Mouse (Mus musculus) neutrophil, adult 5-6 weeks (primary cell): Measurements from ENCODE around the gene Slc35a3. TPM values are rescaled to one million over a fixed set of nuclear protein-coding genes. Genes with fewer than 3 reads are reported as not detected.
"Not testable (repeated sequence)": the region's sequence is repeated elsewhere in the genome, so short reads cannot be mapped to it uniquely, and the experiment has no call there.

Experiments used
- ATAC-seq: fragments of 151-379, 151-347 bp; 2 replicates; pipeline ENCODE4 v1.8.0; 2017; ENCODE audit warnings: mild to moderate bottlenecking, moderate TSS enrichment; ENCODE audit not compliant: insufficient number of reproducible peaks, poor library complexity, low FRiP score, severe bottlenecking; ENCODE audit errors: extremely low read depth
- total RNA-seq: library from RNA; stranded (forward); fragments of 200-1000 nt; gene quantifications from 2 replicates; pipeline ENCODE4 v1.2.3, GENCODE M21; 2017

Slc35a3 gene
- total RNA-seq, 1 experiment from 2014 or later, result 40.2 TPM

GRCm38 (mm10) chr3:116702647-116703272, 9.9 kb downstream of the Slc35a3 start:
- no peak for ATAC-seq

- no peak for ATAC-seq
Observed at GRCm38 (mm10) chr3:116701601-116702000, 11.0 kb downstream of the Slc35a3 start.

- ATAC-seq, result no peak
Observed at GRCm38 (mm10) chr3:116698786-116699185, 13.8 kb downstream of the Slc35a3 start.

- ATAC-seq, result no peak
Observed at GRCm38 (mm10) chr3:116695666-116695985, 17.0 kb downstream of the Slc35a3 start.

- ATAC-seq, result no peak
Observed at GRCm38 (mm10) chr3:116694955-116695665, 17.5 kb downstream of the Slc35a3 start.

- ATAC-seq, result no peak
Observed at GRCm38 (mm10) chr3:116694312-116694711, 18.3 kb downstream of the Slc35a3 start.

GRCm38 (mm10) chr3:116681160-116681559, 31.5 kb downstream of the Slc35a3 start, which contains the start of gene Gm43191:
TSS of gene Gm43191 (minus strand) at chr3:116681260.
- no peak for ATAC-seq

GRCm38 (mm10) chr3:116664281-116664680, 48.4 kb downstream of the Slc35a3 start:
- not testable (repeated sequence) for ATAC-seq

- ATAC-seq, result peak; percentile 98
Observed at GRCm38 (mm10) chr3:116662463-116662863, 50.2 kb downstream of the Slc35a3 start, which contains the start of gene Mfsd14a. TSS of gene Mfsd14a (minus strand) at chr3:116662677.

GRCm38 (mm10) chr3:116661870-116662414, 50.7 kb downstream of the Slc35a3 start:
- peak; percentile 46 for ATAC-seq

- ATAC-seq, result no peak
Observed at GRCm38 (mm10) chr3:116661288-116661869, 51.3 kb downstream of the Slc35a3 start.

- ATAC-seq, result no peak
Observed at GRCm38 (mm10) chr3:116659856-116660430, 52.7 kb downstream of the Slc35a3 start.

- no peak for ATAC-seq
Observed at GRCm38 (mm10) chr3:116658928-116659565, 53.6 kb downstream of the Slc35a3 start.

GRCm38 (mm10) chr3:116656184-116656965, 56.3 kb downstream of the Slc35a3 start:
- no peak for ATAC-seq

GRCm38 (mm10) chr3:116654051-116654450, 58.6 kb downstream of the Slc35a3 start:
- ATAC-seq, result not testable (repeated sequence)

GRCm38 (mm10) chr3:116653278-116653945, 59.2 kb downstream of the Slc35a3 start:
- ATAC-seq, result no peak

- ATAC-seq, result no peak
Observed at GRCm38 (mm10) chr3:116652033-116652446, 60.6 kb downstream of the Slc35a3 start.

GRCm38 (mm10) chr3:116650698-116651097, 61.9 kb downstream of the Slc35a3 start:
- no peak for ATAC-seq
